ENCODE assay signal across 19 mouse cellular contexts in the genomic region with DNA sequence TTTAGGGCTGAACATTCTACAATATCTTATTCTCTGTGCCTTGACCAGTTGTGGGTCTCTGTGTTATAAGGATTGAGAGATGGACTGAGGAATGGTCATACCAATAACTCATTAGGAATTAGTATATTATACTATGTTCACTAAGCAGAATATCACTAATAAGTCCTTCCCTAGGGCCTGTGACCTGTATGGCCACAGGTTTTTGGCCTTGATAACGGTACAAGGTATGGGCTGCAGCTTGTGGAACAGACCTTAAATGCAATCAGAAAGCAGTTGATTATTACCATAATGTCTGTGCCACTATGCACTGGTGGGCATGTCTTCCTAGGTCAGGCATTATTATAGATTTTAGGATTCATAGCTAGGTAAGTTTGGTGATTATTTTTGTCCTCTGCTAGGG. TPM values are rescaled to one million over a fixed set of nuclear protein-coding genes. Genes with fewer than 3 reads are reported as not detected.
A peak's percentile ranks its signal among the peaks of the same experiment; 100 is the strongest.
DNase-seq lines count a peak whose midpoint lies in the region; ATAC-seq and TF ChIP-seq lines count a peak whose summit lies in the region.
"Had no signal": no experiment of that assay in that cellular context is flagged by ENCODE, and none has a peak within 500 bp of the region (broad histone marks: within the 10 kb centered on the region; RNA-seq: fewer than 3 reads in every experiment).

No protein-coding gene starts in this region.

- peak overlapping the region; percentile 52; the same call in 1 of the 2 replicates for H3K9ac ChIP-seq in liver, embryonic 13.5 days
- H3K9ac ChIP-seq in liver, postnatal 0 days (replicated peaks) = no peak overlapping the region
- no peak overlapping the region for H3K9ac ChIP-seq in midbrain, postnatal 0 days (replicated peaks; ENCODE audit: low read length, poor library complexity, severe bottlenecking)
- H3K9ac ChIP-seq: embryonic facial prominence, embryonic 12.5 days; heart, embryonic 13.5 days; hindbrain, embryonic 12.5 days had no signal

- H3K4me2 ChIP-seq in liver, embryonic 13.5 days = peak overlapping the region; percentile 38; the same call in 1 of the 2 replicates
- peak overlapping the region; percentile 31; the same call in 1 of the 2 replicates for H3K4me2 ChIP-seq in liver, postnatal 0 days (ENCODE audit: low read depth, low read length)
- H3K4me2 ChIP-seq in midbrain, postnatal 0 days (ENCODE audit: low read depth, low read length, poor library complexity, severe bottlenecking) = no peak overlapping the region
- H3K4me2 ChIP-seq: embryonic facial prominence, embryonic 12.5 days; heart, embryonic 13.5 days; hindbrain, embryonic 12.5 days had no signal

- peak; percentile 87 for ATAC-seq in erythroid progenitor cell, adult 5-6 weeks (replicated peaks; ENCODE audit: low FRiP score, poor library complexity, severe bottlenecking)
- ATAC-seq in liver, embryonic 13.5 days (ENCODE audit: low read depth) = peak; percentile 87
- peak; percentile 89 for ATAC-seq in liver, postnatal 0 days
- ATAC-seq in midbrain, postnatal 0 days (ENCODE audit: low FRiP score) = no peak
- ATAC-seq: forebrain, embryonic 14.5 days; hindbrain, postnatal 0 days had no signal

- H3K27me3 ChIP-seq in liver, embryonic 13.5 days = no peaks in the 10 kb centered on the region
- H3K27me3 ChIP-seq in liver, postnatal 0 days (ENCODE audit: insufficient read depth, low read length) = no peaks in the 10 kb centered on the region
- no peaks in the 10 kb centered on the region for H3K27me3 ChIP-seq in midbrain, postnatal 0 days (ENCODE audit: insufficient read depth, low read length)
- H3K27me3 ChIP-seq: embryonic facial prominence, embryonic 12.5 days; heart, embryonic 13.5 days; hindbrain, embryonic 12.5 days had no signal

- TF ChIP-seq EP300 in liver, postnatal 0 days (IDR thresholded peaks at IDR 0.05; ENCODE audit: low read depth) = no peak

- no peak for TF ChIP-seq CTCF in liver, postnatal 0 days (IDR thresholded peaks at IDR 0.05; ENCODE audit: low read depth)
- no peak for TF ChIP-seq CTCF in midbrain, postnatal 0 days (IDR thresholded peaks at IDR 0.05)

- WGBS in liver, embryonic 13.5 days (ENCODE audit: insufficient replicate concordance) = 59% methylated on average over 1 of the region's 1 CpGs
- 58% methylated on average over 1 of the region's 1 CpGs for WGBS in liver, postnatal 0 days (ENCODE audit: insufficient replicate concordance)
- WGBS in midbrain, postnatal 0 days = 93% methylated on average over 1 of the region's 1 CpGs

- DNase-seq in liver, embryonic 13.5 days = peak; percentile 22
- DNase-seq in liver, postnatal 0 days = no peak
- DNase-seq in retina, postnatal 1 day = no peak
- DNase-seq in cerebellum, adult 8-10 months = no peak
- DNase-seq in midbrain, postnatal 0 days (ENCODE audit: low spot score) = no peak
- DNase-seq: adrenal gland, adult 8-10 months; adrenal gland, postnatal 36 days; cerebellum, adult 2 months; cerebellum, postnatal 14 days; gastrocnemius, postnatal 36 days; heart, adult 11 months; heart, postnatal 36 days had no signal

- H3K4me3 ChIP-seq in liver, embryonic 13.5 days (replicated peaks) = no peak overlapping the region
- no peak overlapping the region for H3K4me3 ChIP-seq in liver, postnatal 0 days (ENCODE audit: low read depth, low read length)
- H3K4me3 ChIP-seq in midbrain, postnatal 0 days (ENCODE audit: low read depth, low read length) = no peak overlapping the region
- H3K4me3 ChIP-seq: embryonic facial prominence, embryonic 12.5 days; forebrain, embryonic 10.5 days; heart, embryonic 13.5 days; hindbrain, embryonic 12.5 days had no signal

- H3K9me3 ChIP-seq in liver, embryonic 13.5 days (replicated peaks) = no peaks in the 10 kb centered on the region
- no peaks in the 10 kb centered on the region for H3K9me3 ChIP-seq in liver, postnatal 0 days (ENCODE audit: low read length)
- no peaks in the 10 kb centered on the region for H3K9me3 ChIP-seq in midbrain, postnatal 0 days (ENCODE audit: low read length)
- H3K9me3 ChIP-seq: embryonic facial prominence, embryonic 12.5 days; forebrain, embryonic 10.5 days; heart, embryonic 13.5 days; hindbrain, embryonic 12.5 days had no signal

- peaks cover 40% of the 10 kb centered on the region for H3K4me1 ChIP-seq in liver, embryonic 13.5 days (replicated peaks)
- no peaks in the 10 kb centered on the region for H3K4me1 ChIP-seq in liver, postnatal 0 days (ENCODE audit: insufficient read depth)
- H3K4me1 ChIP-seq in midbrain, postnatal 0 days (ENCODE audit: insufficient read depth, low read length) = no peaks in the 10 kb centered on the region
- H3K4me1 ChIP-seq: embryonic facial prominence, embryonic 12.5 days; forebrain, embryonic 10.5 days; heart, embryonic 13.5 days; hindbrain, embryonic 12.5 days had no signal

- H3K36me3 ChIP-seq in liver, embryonic 13.5 days = no peaks in the 10 kb centered on the region
- H3K36me3 ChIP-seq in liver, postnatal 0 days (replicated peaks; ENCODE audit: insufficient read depth, low read length) = no peaks in the 10 kb centered on the region
- H3K36me3 ChIP-seq in midbrain, postnatal 0 days (ENCODE audit: insufficient read depth, low read length) = no peaks in the 10 kb centered on the region
- H3K36me3 ChIP-seq: embryonic facial prominence, embryonic 12.5 days; hindbrain, embryonic 12.5 days had no signal

- H3K27ac ChIP-seq in liver, embryonic 13.5 days = peak overlapping the region; percentile 90
- H3K27ac ChIP-seq in liver, postnatal 0 days (ENCODE audit: low read depth) = peak overlapping the region; percentile 62
- no peak overlapping the region for H3K27ac ChIP-seq in midbrain, postnatal 0 days (ENCODE audit: low read depth, low read length)
- H3K27ac ChIP-seq: embryonic facial prominence, embryonic 12.5 days; forebrain, embryonic 10.5 days; heart, embryonic 13.5 days; hindbrain, embryonic 12.5 days; hindbrain, postnatal 0 days had no signal

RNA-seq across cellular contexts. Expression of a gene that starts 30.7 kb away (rescaled TPM):
- total RNA-seq in erythroid progenitor cell, adult 5-6 weeks (2015; ENCODE audit: low replicate concordance) = 2,632 and 2,832 TPM in 2 replicates
- 1,921 and 2,180 TPM in 2 replicates for total RNA-seq in erythroid progenitor cell, adult 5-6 weeks (2017; ENCODE audit: low replicate concordance)
- polyA plus RNA-seq in liver, embryonic 13.5 days (2015; fragmentation: Nextera tagmentation; extraction: Ambion mirVana) = 981 and 999 TPM in 2 replicates
- polyA plus RNA-seq in liver, postnatal 0 days (2015; fragmentation: Nextera tagmentation; extraction: Ambion mirVana) = 444 and 462 TPM in 2 replicates
- 8.1 and 23.0 TPM in 2 replicates for total RNA-seq in midbrain, postnatal 0 days (2014; rRNA removed)
- 7.3 and 7.8 TPM in 2 replicates for polyA plus RNA-seq in midbrain, postnatal 0 days (2015; fragmentation: Nextera tagmentation; extraction: Ambion mirVana)

RNA-seq across cellular contexts. Expression of a gene that starts 57.5 kb away (rescaled TPM):
- total RNA-seq in erythroid progenitor cell, adult 5-6 weeks (2015; ENCODE audit: low replicate concordance) = 7.9 and 17.6 TPM in 2 replicates
- 10.3 and 28.1 TPM in 2 replicates for total RNA-seq in erythroid progenitor cell, adult 5-6 weeks (2017; ENCODE audit: low replicate concordance)
- polyA plus RNA-seq in liver, embryonic 13.5 days (2015; fragmentation: Nextera tagmentation; extraction: Ambion mirVana) = 17.2 and 19.7 TPM in 2 replicates
- 9.9 and 10.0 TPM in 2 replicates for polyA plus RNA-seq in liver, postnatal 0 days (2015; fragmentation: Nextera tagmentation; extraction: Ambion mirVana)
- total RNA-seq in midbrain, postnatal 0 days (2014; rRNA removed) = 53.8 and 67.6 TPM in 2 replicates
- polyA plus RNA-seq in midbrain, postnatal 0 days (2015; fragmentation: Nextera tagmentation; extraction: Ambion mirVana) = 85.0 and 97.7 TPM in 2 replicates

Comparison
In these comparisons a context has a peak if more than half of its experiments do, and no peak if none do; other contexts are left out.
1. RNA of a gene that starts 30.7 kb away (polyA plus RNA-seq): 981 to 999 TPM in liver, embryonic 13.5 days and 444 to 462 TPM in liver, postnatal 0 days; 7.3 to 7.8 TPM in midbrain, postnatal 0 days; every median in the first group is over 10 times any median in the second.